Mouse (Mus musculus) embryonic fibroblast, embryonic 13.5 days (primary cell): ENCODE results near the gene Atp1a2.

Experiments
- CTCF ChIP-seq: IDR thresholded peaks from 2 replicates; pipeline ENCODE4 v1.5.1; 2011; ENCODE audit warnings: mild to moderate bottlenecking, control low read depth, low read length, moderate library complexity, borderline replicate concordance; ENCODE audit not compliant: insufficient read depth
- POLR2A ChIP-seq: IDR thresholded peaks from 2 replicates; pipeline ENCODE4 v1.6.1; 2011; ENCODE audit warnings: low read depth, mild to moderate bottlenecking, control low read depth, low read length, moderate library complexity

GRCm38 (mm10) chr1:172274116-172274515 is 23.7 kb downstream of the Atp1a2 start:
- TF ChIP-seq CTCF (no peak), POLR2A (no peak)
